Mouse (Mus musculus) heart, postnatal 0 days (tissue): ENCODE measurements around the gene Pqlc3.

ENCODE experiments used
- CTCF ChIP-seq: IDR thresholded peaks from 2 replicates; pipeline ENCODE4 v1.5.1; 2016; ENCODE audit warnings: antibody characterized with exemption, control low read depth, low read depth
- EP300 ChIP-seq: IDR thresholded peaks from 2 replicates; pipeline ENCODE4 v1.6.1; 2016; ENCODE audit warnings: antibody characterized with exemption, low read depth

DNA sequence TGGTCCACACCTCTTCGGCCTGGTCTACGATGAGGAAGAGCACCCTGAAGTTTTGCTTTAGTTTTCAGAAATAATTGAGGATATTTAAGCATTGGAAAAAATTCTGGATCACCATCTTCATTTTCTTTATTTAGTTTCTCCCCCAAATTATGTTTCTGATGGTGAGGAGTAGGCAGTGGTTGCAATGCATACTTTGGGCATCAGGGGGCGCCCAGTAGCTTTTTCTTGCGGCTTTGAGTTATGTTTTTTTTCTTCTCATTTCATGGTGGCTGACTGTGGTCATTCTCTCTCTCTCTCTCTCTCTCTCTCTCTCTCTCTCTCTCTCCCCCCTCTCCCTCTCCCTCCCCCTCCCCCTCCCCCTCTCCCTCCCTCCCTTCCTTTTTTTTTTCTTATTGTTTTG is 18.3 kb upstream of the Pqlc3 start:
- peak; percentile 56 for TF ChIP-seq CTCF
- TF ChIP-seq EP300 = no peak
